Mouse (Mus musculus) thymus, postnatal 0 days (tissue): ENCODE results near the gene Bpifb2. TPM values are rescaled to one million over a fixed set of nuclear protein-coding genes. Genes with fewer than 3 reads are reported as not detected.
"Not testable (repeated sequence)": the region's sequence is repeated elsewhere in the genome, so short reads cannot be mapped to it uniquely, and the experiment has no call there.

Experiments
- DNase-seq: peaks from one replicate; pipeline ENCODE4 v3.0.0-alpha.2; 2015; ENCODE audit warnings: low spot score
- polyA plus RNA-seq: library from polyadenylated mRNA; unstranded; fragments of >200 nt; fragmentation: Nextera tagmentation; extraction: Ambion mirVana; gene quantifications from 2 replicates; pipeline ENCODE4 v1.2.1, GENCODE M21; 2015

Bpifb2 gene
- polyA plus RNA-seq: 0.22 and 0.33 TPM in 2 replicates

- no peak for DNase-seq
Measured at GRCm38 (mm10) chr2:153874745-153875144, at the start of gene Bpifb2. Gene Bpifb2, plus strand, starts transcription at chr2:153875045.

- not testable (repeated sequence) for DNase-seq
Measured at GRCm38 (mm10) chr2:153825900-153826299, 48.9 kb upstream of the Bpifb2 start.

GRCm38 (mm10) chr2:153827171-153827830 lies 47.5 kb upstream of the Bpifb2 start:
- DNase-seq: no peak

- DNase-seq: no peak
Measured at GRCm38 (mm10) chr2:153828704-153829103, 46.1 kb upstream of the Bpifb2 start.

GRCm38 (mm10) chr2:153833291-153833690 lies 41.6 kb upstream of the Bpifb2 start:
- no peak for DNase-seq

- no peak for DNase-seq
Measured at GRCm38 (mm10) chr2:153842854-153843253, 32.0 kb upstream of the Bpifb2 start.

- DNase-seq: no peak
Measured at GRCm38 (mm10) chr2:153848389-153848788, 26.5 kb upstream of the Bpifb2 start.

- DNase-seq: peak; percentile 33
Measured at GRCm38 (mm10) chr2:153850351-153851029, 24.4 kb upstream of the Bpifb2 start.

- DNase-seq: peak; percentile 51
Measured at GRCm38 (mm10) chr2:153851030-153851360, 23.9 kb upstream of the Bpifb2 start.

- no peak for DNase-seq
Measured at GRCm38 (mm10) chr2:153853544-153853943, 21.3 kb upstream of the Bpifb2 start.

GRCm38 (mm10) chr2:153859581-153859980 lies 15.3 kb upstream of the Bpifb2 start:
- no peak for DNase-seq

GRCm38 (mm10) chr2:153860315-153860714 lies 14.5 kb upstream of the Bpifb2 start:
- no peak for DNase-seq

GRCm38 (mm10) chr2:153860715-153861114 lies 14.1 kb upstream of the Bpifb2 start:
- DNase-seq: no peak

GRCm38 (mm10) chr2:153861960-153862359 lies 12.9 kb upstream of the Bpifb2 start:
- DNase-seq: no peak

- DNase-seq: no peak
Measured at GRCm38 (mm10) chr2:153870984-153871383, 3.9 kb upstream of the Bpifb2 start, which contains the start of gene Sun5. Gene Sun5, minus strand, starts transcription at chr2:153871084.

- DNase-seq: no peak
Measured at GRCm38 (mm10) chr2:153899111-153899510, 24.3 kb downstream of the Bpifb2 start.

GRCm38 (mm10) chr2:153900088-153900487 lies 25.2 kb downstream of the Bpifb2 start, which contains the start of gene Bpifb6:
Gene Bpifb6, plus strand, starts transcription at chr2:153900388.
- no peak for DNase-seq

- no peak for DNase-seq
Measured at GRCm38 (mm10) chr2:153902726-153903125, 27.9 kb downstream of the Bpifb2 start.

GRCm38 (mm10) chr2:153906626-153907025 lies 31.8 kb downstream of the Bpifb2 start:
- no peak for DNase-seq

GRCm38 (mm10) chr2:153914151-153914550 lies 39.3 kb downstream of the Bpifb2 start:
- no peak for DNase-seq

- no peak for DNase-seq
Measured at GRCm38 (mm10) chr2:153917930-153918329, 43.1 kb downstream of the Bpifb2 start, which contains the start of gene Bpifb3. Gene Bpifb3, plus strand, starts transcription at chr2:153918230.

GRCm38 (mm10) chr2:153921246-153921645 lies 46.4 kb downstream of the Bpifb2 start:
- DNase-seq: no peak
